Mouse (Mus musculus) myocyte (in vitro differentiated cells): ENCODE results near the gene Nme3. TPM values are rescaled to one million over a fixed set of nuclear protein-coding genes. Genes with fewer than 3 reads are reported as not detected.

Experiments
- H3K27me3 ChIP-seq: one replicate; pipeline ENCODE4 v1.6.1; 2011; ENCODE audit not compliant: control insufficient read depth, insufficient read depth, insufficient read length
- H3K36me3 ChIP-seq: one replicate; pipeline ENCODE4 v1.6.1; 2011; ENCODE audit not compliant: control insufficient read depth, insufficient read depth
- H3K4me2 ChIP-seq: one replicate; pipeline ENCODE4 v1.6.1; 2011; ENCODE audit warnings: low read depth, control low read depth
- H3K4me3 ChIP-seq: one replicate; pipeline ENCODE4 v1.5.1; 2011; ENCODE audit warnings: mild to moderate bottlenecking, control low read depth, moderate library complexity
- H3K79me2 ChIP-seq: one replicate; pipeline ENCODE4 v1.6.1; 2011; ENCODE audit not compliant: control insufficient read depth, insufficient read depth
- H3ac ChIP-seq: one replicate; pipeline ENCODE4 v1.6.1; 2011; ENCODE audit not compliant: control insufficient read depth, insufficient read length
- CEBPB ChIP-seq: IDR thresholded peaks from 2 replicates; pipeline ENCODE4 v1.6.1; 2011; ENCODE audit warnings: mild to moderate bottlenecking, moderate library complexity; ENCODE audit not compliant: poor library complexity, insufficient read depth, severe bottlenecking
- E2F4 ChIP-seq: IDR thresholded peaks from one replicate; pipeline ENCODE4 v1.6.1; 2011; ENCODE audit warnings: mild to moderate bottlenecking, control low read depth, moderate library complexity; ENCODE audit not compliant: insufficient read depth
- MAX ChIP-seq: IDR thresholded peaks from one replicate; pipeline ENCODE4 v1.6.1; 2011; ENCODE audit warnings: low read depth, mild to moderate bottlenecking, control low read depth
- MYOD1 ChIP-seq, 3 experiments: IDR thresholded peaks; one replicate each; pipeline ENCODE4 v1.6.1; 2011; ENCODE audit warnings: control low read depth in 2 of 3, low read depth in 2 of 3, mild to moderate bottlenecking in 2 of 3, moderate library complexity in 1 of 3; ENCODE audit not compliant: insufficient read length in 2 of 3, control insufficient read depth in 1 of 3
- MYOG ChIP-seq, 3 experiments: IDR thresholded peaks; one replicate each; pipeline ENCODE4 v1.6.1; 2011; ENCODE audit warnings: control low read depth in 2 of 3, low read depth in 2 of 3, mild to moderate bottlenecking in 2 of 3; ENCODE audit not compliant: insufficient read length in 2 of 3, control insufficient read depth in 1 of 3, insufficient read depth in 1 of 3
- POLR2A ChIP-seq: IDR thresholded peaks from one replicate; pipeline ENCODE4 v1.6.1; 2011; ENCODE audit warnings: low read depth, mild to moderate bottlenecking, control low read depth, moderate library complexity; ENCODE audit not compliant: insufficient read length
- POLR2AphosphoS2 ChIP-seq: IDR thresholded peaks from one replicate; pipeline ENCODE4 v1.6.1; 2011; ENCODE audit warnings: low read depth, control low read depth; ENCODE audit not compliant: insufficient read length
- REST ChIP-seq: IDR thresholded peaks from one replicate; pipeline ENCODE4 v1.6.1; 2011; ENCODE audit warnings: mild to moderate bottlenecking, control low read depth, moderate library complexity; ENCODE audit not compliant: insufficient read depth, insufficient read length
- SRF ChIP-seq: IDR thresholded peaks from one replicate; pipeline ENCODE4 v1.6.1; 2011; ENCODE audit warnings: low read depth; ENCODE audit not compliant: control insufficient read depth, insufficient read length
- TCF12 ChIP-seq: IDR thresholded peaks from one replicate; pipeline ENCODE4 v1.6.1; 2011; ENCODE audit warnings: mild to moderate bottlenecking, control low read depth; ENCODE audit not compliant: poor library complexity, insufficient read depth, severe bottlenecking
- TCF3 ChIP-seq: IDR thresholded peaks from one replicate; pipeline ENCODE4 v1.6.1; 2011; ENCODE audit warnings: low read depth, control low read depth; ENCODE audit not compliant: insufficient read length
- USF1 ChIP-seq: IDR thresholded peaks from one replicate; pipeline ENCODE4 v1.6.1; 2011; ENCODE audit warnings: low read depth, mild to moderate bottlenecking, control low read depth, moderate library complexity
- polyA plus RNA-seq: library from polyadenylated mRNA; unstranded; fragments of >200 nt; fragmentation: generic; extraction: Trizol; gene quantifications from one replicate; pipeline ENCODE4 v1.2.1, GENCODE M21; 2012; ENCODE audit warnings: missing spikeins

Nme3 gene
- polyA plus RNA-seq, 1 experiment: 23.7 TPM

- no peaks in the 10 kb centered on the region for H3K27me3 ChIP-seq
- no peak overlapping the region for H3ac ChIP-seq
- H3K4me3 ChIP-seq: no peak overlapping the region
- TF ChIP-seq MYOG (IDR thresholded peaks at IDR 0.05; ENCODE audit: control insufficient read depth in 1 of 3, insufficient read depth in 1 of 3, insufficient read length in 2 of 3, low read depth in 2 of 3) (no peak), POLR2A (no peak), MYOD1 (IDR thresholded peaks at IDR 0.05; ENCODE audit: control insufficient read depth in 1 of 3, insufficient read length in 2 of 3, low read depth in 2 of 3) (no peak), E2F4 (no peak), USF1 (no peak), TCF12 (no peak), POLR2AphosphoS2 (no peak), MAX (no peak), SRF (no peak), REST (no peak), TCF3 (no peak), CEBPB (no peak)
- H3K36me3 ChIP-seq: peaks cover 4% of the 10 kb centered on the region
- H3K79me2 ChIP-seq: peaks cover 83% of the 10 kb centered on the region
- H3K4me2 ChIP-seq: no peak overlapping the region
Measured at GRCm38 (mm10) chr17:24932431-24932830, 36.1 kb downstream of the Nme3 start.

GRCm38 (mm10) chr17:24933163-24933562 lies 36.9 kb downstream of the Nme3 start:
- Histone ChIP-seq H3K27me3 (no peaks in the 10 kb centered on the region), H3ac (no peak overlapping the region), H3K4me3 (no peak overlapping the region), H3K4me2 (peak overlapping the region; percentile 93), H3K36me3 (no peaks in the 10 kb centered on the region), H3K79me2 (peaks cover 76% of the 10 kb centered on the region)
- TF ChIP-seq MYOG (IDR thresholded peaks at IDR 0.05; ENCODE audit: control insufficient read depth in 1 of 3, insufficient read depth in 1 of 3, insufficient read length in 2 of 3, low read depth in 2 of 3) (peak in 2 of 3 experiments; percentile 39 to 75), MYOD1 (IDR thresholded peaks at IDR 0.05; ENCODE audit: control insufficient read depth in 1 of 3, insufficient read length in 2 of 3, low read depth in 2 of 3) (peak in 2 of 3 experiments; percentile 44 to 53), TCF12 (no peak)

GRCm38 (mm10) chr17:24934926-24935325 lies 38.6 kb downstream of the Nme3 start:
- H3K4me3 ChIP-seq: peak overlapping the region; percentile 89
- no peak overlapping the region for H3ac ChIP-seq
- H3K4me2 ChIP-seq: peak overlapping the region; percentile 93
- peaks cover 64% of the 10 kb centered on the region for H3K79me2 ChIP-seq
- H3K27me3 ChIP-seq: no peaks in the 10 kb centered on the region
- H3K36me3 ChIP-seq: no peaks in the 10 kb centered on the region
- TF ChIP-seq POLR2AphosphoS2 (no peak), TCF12 (no peak), E2F4 (no peak), SRF (no peak), MAX (no peak)

GRCm38 (mm10) chr17:24935666-24936065 lies 39.4 kb downstream of the Nme3 start:
- no peak for TF ChIP-seq POLR2A
- no peak for TF ChIP-seq POLR2AphosphoS2
- TF ChIP-seq E2F4: no peak
- no peak for TF ChIP-seq CEBPB
- no peak for TF ChIP-seq MYOG (IDR thresholded peaks at IDR 0.05; ENCODE audit: control insufficient read depth in 1 of 3, insufficient read depth in 1 of 3, insufficient read length in 2 of 3, low read depth in 2 of 3)
- Histone ChIP-seq H3K4me2 (peak overlapping the region; percentile 93), H3K4me3 (peak overlapping the region; percentile 89), H3K36me3 (no peaks in the 10 kb centered on the region), H3K79me2 (peaks cover 59% of the 10 kb centered on the region), H3K27me3 (no peaks in the 10 kb centered on the region), H3ac (peak overlapping the region; percentile 52)

GRCm38 (mm10) chr17:24936259-24937237 lies 40.2 kb downstream of the Nme3 start, which contains the start of gene Mapk8ip3:
Mapk8ip3 (minus strand) TSS chr17:24936977.
- Histone ChIP-seq H3K27me3 (no peaks in the 10 kb centered on the region), H3K79me2 (peaks cover 52% of the 10 kb centered on the region), H3ac (peak within 1 kb of the TSS; percentile 52), H3K36me3 (no peaks in the 10 kb centered on the region), H3K4me2 (peak within 1 kb of the TSS; percentile 93), H3K4me3 (peak within 1 kb of the TSS; percentile 89)
- TF ChIP-seq CEBPB (no peak), TCF12 (no peak), E2F4 (no peak), MAX (no peak), SRF (peak; percentile 91), USF1 (no peak), POLR2AphosphoS2 (peak; percentile 93), TCF3 (no peak), REST (no peak), MYOG (IDR thresholded peaks at IDR 0.05; ENCODE audit: control insufficient read depth in 1 of 3, insufficient read depth in 1 of 3, insufficient read length in 2 of 3, low read depth in 2 of 3) (peak in 1 of 3 experiments; percentile 17), POLR2A (peak; percentile 82), MYOD1 (IDR thresholded peaks at IDR 0.05; ENCODE audit: control insufficient read depth in 1 of 3, insufficient read length in 2 of 3, low read depth in 2 of 3) (no peak)
